In the genomic region with DNA sequence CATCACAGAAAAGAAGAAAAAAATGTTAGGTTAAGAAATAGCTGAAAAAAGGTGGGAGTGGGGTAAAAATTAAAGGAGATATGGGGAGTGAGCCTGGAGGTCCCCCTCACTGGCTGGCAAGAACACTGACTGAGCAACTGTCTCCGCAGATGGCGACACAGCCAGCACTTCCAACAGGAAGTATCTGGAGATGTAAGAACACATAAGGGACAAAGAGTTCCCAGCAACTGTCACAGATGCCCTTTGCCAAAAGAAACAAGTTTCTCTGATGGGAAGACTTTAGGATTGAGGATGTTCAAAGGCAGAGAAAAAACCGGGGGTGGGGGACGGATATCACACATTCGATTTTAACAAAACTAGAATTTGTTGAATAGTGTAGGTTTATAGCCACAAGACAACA, we compare ENCODE assay signal across 14 mouse cellular contexts.
A peak's percentile ranks its signal among the peaks of the same experiment; 100 is the strongest.
DNase-seq lines count a peak whose midpoint lies in the region; ATAC-seq lines count a peak whose summit lies in the region.
"Had no signal": no experiment of that assay in that cellular context is flagged by ENCODE, and none has a peak within 500 bp of the region (broad histone marks: within the 10 kb centered on the region; RNA-seq: fewer than 3 reads in every experiment).

No protein-coding gene starts in this region.

- H3K9ac ChIP-seq in forebrain, embryonic 14.5 days (ENCODE audit: low read length), result no peak overlapping the region
- no peak overlapping the region for H3K9ac ChIP-seq in forebrain, embryonic 15.5 days (replicated peaks)
- H3K9ac ChIP-seq: embryonic facial prominence, embryonic 13.5 days; midbrain, embryonic 13.5 days had no signal

- no peaks in the 10 kb centered on the region for H3K9me3 ChIP-seq in forebrain, embryonic 14.5 days (replicated peaks; ENCODE audit: control insufficient read depth, low read length)
- H3K9me3 ChIP-seq in forebrain, embryonic 15.5 days, result no peaks in the 10 kb centered on the region
- H3K9me3 ChIP-seq: embryonic facial prominence, embryonic 13.5 days; limb, embryonic 10.5 days; midbrain, embryonic 13.5 days had no signal

- ATAC-seq in forebrain, embryonic 14.5 days, result no peak
- no peak for ATAC-seq in forebrain, embryonic 15.5 days (replicated peaks)
- ATAC-seq: CD4-positive, CD25-positive, alpha-beta regulatory T cell, adult 4 months; inflammation-experienced regulatory T-cells, adult 6 months; midbrain, embryonic 13.5 days had no signal

- H3K4me1 ChIP-seq in forebrain, embryonic 14.5 days (ENCODE audit: control insufficient read depth, insufficient read depth, low read length), result no peaks in the 10 kb centered on the region
- H3K4me1 ChIP-seq in forebrain, embryonic 15.5 days, result no peaks in the 10 kb centered on the region
- H3K4me1 ChIP-seq: limb, embryonic 10.5 days; midbrain, embryonic 13.5 days had no signal

- no peaks in the 10 kb centered on the region for H3K36me3 ChIP-seq in forebrain, embryonic 14.5 days (ENCODE audit: control insufficient read depth, insufficient read depth, low read length)
- no peaks in the 10 kb centered on the region for H3K36me3 ChIP-seq in forebrain, embryonic 15.5 days
- H3K36me3 ChIP-seq: embryonic facial prominence, embryonic 13.5 days; limb, embryonic 10.5 days; midbrain, embryonic 13.5 days had no signal

- no peak overlapping the region for H3K27ac ChIP-seq in forebrain, embryonic 14.5 days (ENCODE audit: low read depth, low read length)
- no peak overlapping the region for H3K27ac ChIP-seq in forebrain, embryonic 15.5 days (replicated peaks)
- H3K27ac ChIP-seq: embryonic facial prominence, embryonic 13.5 days; limb, embryonic 10.5 days; midbrain, embryonic 13.5 days had no signal

- no peak overlapping the region for H3K4me2 ChIP-seq in forebrain, embryonic 14.5 days (ENCODE audit: low read length)
- H3K4me2 ChIP-seq in forebrain, embryonic 15.5 days (replicated peaks), result no peak overlapping the region
- H3K4me2 ChIP-seq: embryonic facial prominence, embryonic 13.5 days; midbrain, embryonic 13.5 days had no signal

- H3K27me3 ChIP-seq in forebrain, embryonic 14.5 days (replicated peaks; ENCODE audit: control insufficient read depth, insufficient read depth, low read length), result no peaks in the 10 kb centered on the region
- H3K27me3 ChIP-seq in forebrain, embryonic 15.5 days, result no peaks in the 10 kb centered on the region
- H3K27me3 ChIP-seq: embryonic facial prominence, embryonic 13.5 days; midbrain, embryonic 13.5 days had no signal

- H3K4me3 ChIP-seq in forebrain, embryonic 14.5 days (ENCODE audit: low read depth, low read length), result no peak overlapping the region
- H3K4me3 ChIP-seq in forebrain, embryonic 15.5 days, result no peak overlapping the region
- H3K4me3 ChIP-seq: embryonic facial prominence, embryonic 13.5 days; limb, embryonic 10.5 days; midbrain, embryonic 13.5 days had no signal

- peak; percentile 40 for DNase-seq in forebrain, embryonic 14.5 days (ENCODE audit: low spot score)
- peak; percentile 73 for DNase-seq in layer of hippocampus, adult 11-12 months (ENCODE audit: low spot score)
- DNase-seq in layer of hippocampus, adult 9-10 months (ENCODE audit: low spot score), result no peak
- DNase-seq in brain, embryonic 18.5 days (ENCODE audit: low read depth, low spot score), result peak; percentile 51
- DNase-seq in layer of hippocampus, adult 9-11 months, result peak; percentile 82
- DNase-seq in Muller cell, postnatal 12 days (ENCODE audit: inconsistent ontology term), result no peak
- DNase-seq: cerebellum, adult 18-20 months; thymus, postnatal 14 days had no signal

- 84% methylated on average over 5 of the region's 5 CpGs for WGBS in forebrain, embryonic 14.5 days
- WGBS in forebrain, embryonic 15.5 days, result 76% methylated on average over 5 of the region's 5 CpGs

Comparison
In these comparisons a context has a peak if more than half of its experiments do, and no peak if none do; other contexts are left out.
1. DNase-seq: peak in forebrain, embryonic 14.5 days (single experiment), layer of hippocampus, adult 11-12 months (single experiment), brain, embryonic 18.5 days (single experiment) and layer of hippocampus, adult 9-11 months (single experiment); none in layer of hippocampus, adult 9-10 months (single experiment) and Muller cell, postnatal 12 days (single experiment).